Mouse (Mus musculus): ENCODE measurements around the gene Dhdds. TPM values are rescaled to one million over a fixed set of nuclear protein-coding genes. Genes with fewer than 3 reads are reported as not detected.

Dhdds gene
- polyA plus RNA-seq, 1 experiment, result 27.7 TPM

- Histone ChIP-seq H3K36me3 (ENCODE audit: control insufficient read depth, insufficient read depth) (peaks cover 22% of the 10 kb centered on the region), H3K4me3 (ENCODE audit: insufficient read depth, poor library complexity, severe bottlenecking) (peak overlapping the region; percentile 65), H3ac (ENCODE audit: control insufficient read depth, insufficient read length, low read depth) (peak overlapping the region; percentile 65), H3K79me3 (ENCODE audit: low read depth) (peaks cover 11% of the 10 kb centered on the region), H3K79me2 (ENCODE audit: control insufficient read depth, insufficient read depth) (peaks cover 18% of the 10 kb centered on the region), H3K27me3 (ENCODE audit: control insufficient read depth, insufficient read depth, insufficient read length) (no peaks in the 10 kb centered on the region)
- no peak for TF ChIP-seq MYOD1 (IDR thresholded peaks at IDR 0.05; ENCODE audit: control insufficient read depth, insufficient read length, low read depth)
- TF ChIP-seq CEBPB (IDR thresholded peaks at IDR 0.05; ENCODE audit: low read depth), result no peak
- no peak for TF ChIP-seq CTCF (IDR thresholded peaks at IDR 0.05; ENCODE audit: control insufficient read depth, insufficient read depth, insufficient read length)
- no peak for TF ChIP-seq USF1 (IDR thresholded peaks at IDR 0.05; ENCODE audit: low read depth)
- TF ChIP-seq FOSL1 (IDR thresholded peaks at IDR 0.05; ENCODE audit: insufficient read depth, low read length, poor library complexity, severe bottlenecking), result no peak
- no peak for TF ChIP-seq MAX (IDR thresholded peaks at IDR 0.05)
- TF ChIP-seq MYOG (IDR thresholded peaks at IDR 0.05; ENCODE audit: control insufficient read depth, extremely low read depth, insufficient read length), result no peak
These were observed 34.3 kb downstream of the Dhdds start for GRCm38 (mm10) chr4:133966271-133966940.

- no peak overlapping the region for H3ac ChIP-seq (ENCODE audit: control insufficient read depth, insufficient read length, low read depth)
- peaks cover 11% of the 10 kb centered on the region for H3K79me3 ChIP-seq (ENCODE audit: low read depth)
- peaks cover 22% of the 10 kb centered on the region for H3K36me3 ChIP-seq (ENCODE audit: control insufficient read depth, insufficient read depth)
- no peak overlapping the region for H3K4me3 ChIP-seq (ENCODE audit: insufficient read depth, poor library complexity, severe bottlenecking)
- H3K27me3 ChIP-seq (ENCODE audit: control insufficient read depth, insufficient read depth, insufficient read length), result peaks cover 3% of the 10 kb centered on the region
- TF ChIP-seq MYOG (IDR thresholded peaks at IDR 0.05; ENCODE audit: control insufficient read depth, extremely low read depth, insufficient read length), result no peak
- no peak for TF ChIP-seq FOSL1 (IDR thresholded peaks at IDR 0.05; ENCODE audit: insufficient read depth, low read length, poor library complexity, severe bottlenecking)
- no peak for TF ChIP-seq MAX (IDR thresholded peaks at IDR 0.05)
- H3K79me2 ChIP-seq (ENCODE audit: control insufficient read depth, insufficient read depth), result peaks cover 18% of the 10 kb centered on the region
These were observed 38.2 kb downstream of the Dhdds start for GRCm38 (mm10) chr4:133962566-133962965.

- Histone ChIP-seq H3K36me3 (ENCODE audit: control insufficient read depth, insufficient read depth) (no peaks in the 10 kb centered on the region), H3K4me3 (ENCODE audit: insufficient read depth, poor library complexity, severe bottlenecking) (no peak overlapping the region)
These were observed 41.8 kb downstream of the Dhdds start for GRCm38 (mm10) chr4:133958884-133959283.

GRCm38 (mm10) chr4:133956358-133956757, 44.4 kb downstream of the Dhdds start:
- H3ac ChIP-seq (ENCODE audit: control insufficient read depth, insufficient read length, low read depth), result no peak overlapping the region
- no peaks in the 10 kb centered on the region for H3K36me3 ChIP-seq (ENCODE audit: control insufficient read depth, insufficient read depth)
- H3K4me3 ChIP-seq (ENCODE audit: insufficient read depth, poor library complexity, severe bottlenecking), result no peak overlapping the region
- peaks cover 3% of the 10 kb centered on the region for H3K27me3 ChIP-seq (ENCODE audit: control insufficient read depth, insufficient read depth, insufficient read length)
- TF ChIP-seq USF1 (IDR thresholded peaks at IDR 0.05; ENCODE audit: low read depth) (no peak), MAX (IDR thresholded peaks at IDR 0.05) (no peak), CEBPB (IDR thresholded peaks at IDR 0.05; ENCODE audit: low read depth) (no peak), MYOG (IDR thresholded peaks at IDR 0.05; ENCODE audit: control insufficient read depth, extremely low read depth, insufficient read length) (no peak), MYOD1 (IDR thresholded peaks at IDR 0.05; ENCODE audit: control insufficient read depth, insufficient read length, low read depth) (no peak), FOSL1 (IDR thresholded peaks at IDR 0.05; ENCODE audit: insufficient read depth, low read length, poor library complexity, severe bottlenecking) (no peak), CTCF (IDR thresholded peaks at IDR 0.05; ENCODE audit: control insufficient read depth, insufficient read depth, insufficient read length) (no peak)
- no peaks in the 10 kb centered on the region for H3K79me3 ChIP-seq (ENCODE audit: low read depth)
- H3K79me2 ChIP-seq (ENCODE audit: control insufficient read depth, insufficient read depth), result no peaks in the 10 kb centered on the region

More at GRCm38 (mm10) chr4:133958884-133959283, 41.8 kb downstream of the Dhdds start:
- TF ChIP-seq FOSL1 (IDR thresholded peaks at IDR 0.05; ENCODE audit: insufficient read depth, low read length, poor library complexity, severe bottlenecking), result no peak
- TF ChIP-seq MYOD1 (IDR thresholded peaks at IDR 0.05; ENCODE audit: control insufficient read depth, insufficient read length, low read depth), result no peak
- TF ChIP-seq CTCF (IDR thresholded peaks at IDR 0.05; ENCODE audit: control insufficient read depth, insufficient read depth, insufficient read length), result no peak
- no peak for TF ChIP-seq MAX (IDR thresholded peaks at IDR 0.05)
- TF ChIP-seq MYOG (IDR thresholded peaks at IDR 0.05; ENCODE audit: control insufficient read depth, extremely low read depth, insufficient read length), result no peak
- TF ChIP-seq CEBPB (IDR thresholded peaks at IDR 0.05; ENCODE audit: low read depth), result no peak
- TF ChIP-seq USF1 (IDR thresholded peaks at IDR 0.05; ENCODE audit: low read depth), result no peak
- no peak overlapping the region for H3ac ChIP-seq (ENCODE audit: control insufficient read depth, insufficient read length, low read depth)
- peaks cover 3% of the 10 kb centered on the region for H3K27me3 ChIP-seq (ENCODE audit: control insufficient read depth, insufficient read depth, insufficient read length)
- H3K79me3 ChIP-seq (ENCODE audit: low read depth), result no peaks in the 10 kb centered on the region
- H3K79me2 ChIP-seq (ENCODE audit: control insufficient read depth, insufficient read depth), result no peaks in the 10 kb centered on the region

GRCm38 (mm10) chr4:133946736-133947135, 54.0 kb downstream of the Dhdds start:
- no peak for TF ChIP-seq MAX (IDR thresholded peaks at IDR 0.05)
- no peak for TF ChIP-seq MYOG (IDR thresholded peaks at IDR 0.05; ENCODE audit: control insufficient read depth, extremely low read depth, insufficient read length)
- Histone ChIP-seq H3K79me3 (ENCODE audit: low read depth) (no peaks in the 10 kb centered on the region), H3K36me3 (ENCODE audit: control insufficient read depth, insufficient read depth) (no peaks in the 10 kb centered on the region), H3K79me2 (ENCODE audit: control insufficient read depth, insufficient read depth) (no peaks in the 10 kb centered on the region), H3K27me3 (ENCODE audit: control insufficient read depth, insufficient read depth, insufficient read length) (peaks cover 5% of the 10 kb centered on the region), H3K4me3 (ENCODE audit: insufficient read depth, poor library complexity, severe bottlenecking) (no peak overlapping the region), H3ac (ENCODE audit: control insufficient read depth, insufficient read length, low read depth) (no peak overlapping the region)

- TF ChIP-seq MYOG (IDR thresholded peaks at IDR 0.05; ENCODE audit: control insufficient read depth, extremely low read depth, insufficient read length) (no peak), CEBPB (IDR thresholded peaks at IDR 0.05; ENCODE audit: low read depth) (no peak), MAX (IDR thresholded peaks at IDR 0.05) (no peak), MYOD1 (IDR thresholded peaks at IDR 0.05; ENCODE audit: control insufficient read depth, insufficient read length, low read depth) (no peak), FOSL1 (IDR thresholded peaks at IDR 0.05; ENCODE audit: insufficient read depth, low read length, poor library complexity, severe bottlenecking) (no peak), USF1 (IDR thresholded peaks at IDR 0.05; ENCODE audit: low read depth) (no peak), CTCF (IDR thresholded peaks at IDR 0.05; ENCODE audit: control insufficient read depth, insufficient read depth, insufficient read length) (no peak)
- Histone ChIP-seq H3K79me3 (ENCODE audit: low read depth) (no peaks in the 10 kb centered on the region), H3ac (ENCODE audit: control insufficient read depth, insufficient read length, low read depth) (no peak overlapping the region), H3K79me2 (ENCODE audit: control insufficient read depth, insufficient read depth) (no peaks in the 10 kb centered on the region), H3K4me3 (ENCODE audit: insufficient read depth, poor library complexity, severe bottlenecking) (no peak overlapping the region), H3K36me3 (ENCODE audit: control insufficient read depth, insufficient read depth) (no peaks in the 10 kb centered on the region), H3K27me3 (ENCODE audit: control insufficient read depth, insufficient read depth, insufficient read length) (peaks cover 5% of the 10 kb centered on the region)
These were observed 56.9 kb downstream of the Dhdds start for GRCm38 (mm10) chr4:133943791-133944190.

Measured in C2C12 (cell line).